Mouse (Mus musculus): ENCODE results near the gene Rgp1. TPM values are rescaled to one million over a fixed set of nuclear protein-coding genes. Genes with fewer than 3 reads are reported as not detected.

Rgp1 gene
- polyA plus RNA-seq, 2 experiments = 11.0 to 15.1 TPM

- no peak for DNase-seq (ENCODE audit: low read depth in 3 of 3, low spot score in 3 of 3)
- Histone ChIP-seq H3K27ac (peak overlapping the region; percentile 92), H3K4me3 (ENCODE audit: insufficient read depth in 1 of 2, low read depth in 2 of 2, low read length in 2 of 2) (peak overlapping the region; percentile 75 to 97), H3K9ac (replicated peaks) (peak overlapping the region; percentile 81), H3K27me3 (ENCODE audit: control insufficient read depth, insufficient read depth, low read length) (no peaks in the 10 kb centered on the region), H3K36me3 (replicated peaks; ENCODE audit: control insufficient read depth, insufficient read depth, low read depth) (peaks cover 31% of the 10 kb centered on the region), H3K9me3 (ENCODE audit: control insufficient read depth, low read length) (no peaks in the 10 kb centered on the region), H3K4me1 (replicated peaks; ENCODE audit: control insufficient read depth in 2 of 2, insufficient read depth in 2 of 2, low read length in 1 of 2) (peaks cover 28 to 40% of the 10 kb centered on the region in 2 experiments), H3K4me2 (ENCODE audit: low read depth) (peak overlapping the region; percentile 99)
- TF ChIP-seq CTCF (IDR thresholded peaks at IDR 0.05; ENCODE audit: low read depth) = no peak
- TF ChIP-seq EP300 (IDR thresholded peaks at IDR 0.05; ENCODE audit: low read depth) = no peak
- WGBS (ENCODE audit: insufficient replicate concordance) = 3% methylated on average over 22 of the region's 22 CpGs
- no peak for ATAC-seq (ENCODE audit: insufficient read depth)
These were observed 15.5 kb upstream of the Rgp1 start for GRCm38 (mm10) chr4:43562769-43563600.

DNA sequence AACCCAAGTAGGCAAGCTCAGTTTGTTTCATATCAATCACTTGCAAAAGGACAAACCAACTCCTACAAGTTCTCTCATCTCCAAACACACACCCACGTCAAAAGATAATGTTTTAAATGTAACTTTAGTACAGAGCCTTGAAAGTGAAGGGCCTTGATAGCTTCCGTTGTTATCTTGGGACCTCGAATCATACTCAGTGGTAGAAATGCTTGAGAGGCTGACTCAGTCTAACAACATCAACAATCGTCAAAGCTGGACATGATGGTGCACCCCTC is 15.0 kb upstream of the Rgp1 start:
- peak overlapping the region; percentile 99 for H3K4me2 ChIP-seq (ENCODE audit: low read depth)
- H3K27ac ChIP-seq = peak overlapping the region; percentile 92; the same call in 1 of the 2 replicates
- no peak for TF ChIP-seq CTCF (IDR thresholded peaks at IDR 0.05; ENCODE audit: low read depth)
- TF ChIP-seq EP300 (IDR thresholded peaks at IDR 0.05; ENCODE audit: low read depth) = no peak
- ATAC-seq (ENCODE audit: insufficient read depth) = no peak
- H3K36me3 ChIP-seq (replicated peaks; ENCODE audit: control insufficient read depth, insufficient read depth, low read depth) = peaks cover 37% of the 10 kb centered on the region
- DNase-seq (ENCODE audit: low read depth in 3 of 3, low spot score in 3 of 3) = no peak
- no peaks in the 10 kb centered on the region for H3K9me3 ChIP-seq (ENCODE audit: control insufficient read depth, low read length)
- peak overlapping the region; percentile 81 for H3K9ac ChIP-seq (replicated peaks)
- WGBS (ENCODE audit: insufficient replicate concordance) = 18% methylated on average over 4 of the region's 4 CpGs
- peak overlapping the region; percentile 75 to 97 for H3K4me3 ChIP-seq (ENCODE audit: insufficient read depth in 1 of 2, low read depth in 2 of 2, low read length in 2 of 2)
- no peaks in the 10 kb centered on the region for H3K27me3 ChIP-seq (ENCODE audit: control insufficient read depth, insufficient read depth, low read length)
- H3K4me1 ChIP-seq (replicated peaks; ENCODE audit: control insufficient read depth in 2 of 2, insufficient read depth in 2 of 2, low read length in 1 of 2) = peaks cover 22 to 35% of the 10 kb centered on the region in 2 experiments

GRCm38 (mm10) chr4:43564231-43564630 is 14.3 kb upstream of the Rgp1 start:
- no peak for TF ChIP-seq CTCF (IDR thresholded peaks at IDR 0.05; ENCODE audit: low read depth)
- no peak for TF ChIP-seq EP300 (IDR thresholded peaks at IDR 0.05; ENCODE audit: low read depth)
- no peaks in the 10 kb centered on the region for H3K27me3 ChIP-seq (ENCODE audit: control insufficient read depth, insufficient read depth, low read length)
- H3K9me3 ChIP-seq (ENCODE audit: control insufficient read depth, low read length) = no peaks in the 10 kb centered on the region
- WGBS (ENCODE audit: insufficient replicate concordance) = 52% methylated on average over 2 of the region's 2 CpGs
- no peak for DNase-seq (ENCODE audit: low read depth in 3 of 3, low spot score in 3 of 3)
- no peak overlapping the region for H3K27ac ChIP-seq
- no peak overlapping the region for H3K9ac ChIP-seq (replicated peaks)
- no peak overlapping the region for H3K4me3 ChIP-seq (ENCODE audit: insufficient read depth in 1 of 2, low read depth in 2 of 2, low read length in 2 of 2)
- no peak for ATAC-seq (ENCODE audit: insufficient read depth)
- H3K4me2 ChIP-seq (ENCODE audit: low read depth) = no peak overlapping the region
- peaks cover 17 to 29% of the 10 kb centered on the region in 2 experiments for H3K4me1 ChIP-seq (replicated peaks; ENCODE audit: control insufficient read depth in 2 of 2, insufficient read depth in 2 of 2, low read length in 1 of 2)
- peaks cover 44% of the 10 kb centered on the region for H3K36me3 ChIP-seq (replicated peaks; ENCODE audit: control insufficient read depth, insufficient read depth, low read depth)

- TF ChIP-seq EP300 (IDR thresholded peaks at IDR 0.05; ENCODE audit: low read depth) (no peak), CTCF (IDR thresholded peaks at IDR 0.05; ENCODE audit: low read depth) (no peak)
- peaks cover 62% of the 10 kb centered on the region for H3K36me3 ChIP-seq (replicated peaks; ENCODE audit: control insufficient read depth, insufficient read depth, low read depth)
These were observed 11.4 kb upstream of the Rgp1 start for GRCm38 (mm10) chr4:43567140-43567539.

DNA sequence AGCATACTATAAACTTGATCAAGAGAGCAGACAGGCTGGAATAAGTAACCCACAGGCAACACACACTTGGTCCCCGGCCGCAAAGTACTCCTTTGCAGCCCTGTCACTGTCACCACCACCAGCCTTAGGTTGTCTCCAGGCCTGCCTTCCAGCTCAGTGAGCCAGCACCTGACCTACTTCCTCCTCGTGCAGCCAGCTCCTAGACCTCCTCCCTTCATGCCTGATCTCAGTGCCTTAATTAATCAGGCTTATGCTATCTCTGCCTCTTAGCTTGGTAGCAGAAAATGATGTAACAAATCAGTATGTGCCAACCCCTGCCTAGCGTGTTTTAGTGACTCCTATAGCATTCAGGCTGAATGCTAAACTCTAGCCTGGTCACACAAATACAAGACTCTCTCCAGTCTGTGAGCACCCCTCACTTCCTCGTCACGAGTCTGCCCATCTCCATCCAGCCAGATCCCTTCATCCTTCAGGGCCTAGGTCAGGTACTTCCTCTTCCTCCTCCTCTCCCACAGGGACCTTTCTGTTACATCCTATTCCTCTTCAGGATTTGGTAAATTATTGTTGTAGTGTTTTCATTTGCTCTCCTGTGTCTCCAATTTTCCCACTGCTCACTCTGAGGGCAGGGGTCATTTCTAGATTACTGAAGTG is 7.0 kb upstream of the Rgp1 start:
- H3K27ac ChIP-seq = no peak overlapping the region
- no peak for TF ChIP-seq EP300 (IDR thresholded peaks at IDR 0.05; ENCODE audit: low read depth)
- no peak for TF ChIP-seq CTCF (IDR thresholded peaks at IDR 0.05; ENCODE audit: low read depth)
- H3K4me2 ChIP-seq (ENCODE audit: low read depth) = no peak overlapping the region
- no peak for DNase-seq (ENCODE audit: low read depth in 3 of 3, low spot score in 3 of 3)
- no peaks in the 10 kb centered on the region for H3K27me3 ChIP-seq (ENCODE audit: control insufficient read depth, insufficient read depth, low read length)
- no peak for ATAC-seq (ENCODE audit: insufficient read depth)
- H3K9ac ChIP-seq (replicated peaks) = no peak overlapping the region
- no peak overlapping the region for H3K4me3 ChIP-seq (ENCODE audit: insufficient read depth in 1 of 2, low read depth in 2 of 2, low read length in 2 of 2)
- peaks cover 52% of the 10 kb centered on the region for H3K36me3 ChIP-seq (replicated peaks; ENCODE audit: control insufficient read depth, insufficient read depth, low read depth)
- H3K4me1 ChIP-seq (replicated peaks; ENCODE audit: control insufficient read depth in 2 of 2, insufficient read depth in 2 of 2, low read length in 1 of 2) = peaks cover 3 to 5% of the 10 kb centered on the region in 2 experiments; a peak in 3 of 4 replicates
- 64% methylated on average over 6 of the region's 6 CpGs for WGBS (ENCODE audit: insufficient replicate concordance)
- no peaks in the 10 kb centered on the region for H3K9me3 ChIP-seq (ENCODE audit: control insufficient read depth, low read length)

More at GRCm38 (mm10) chr4:43567140-43567539, 11.4 kb upstream of the Rgp1 start:
- H3K27me3 ChIP-seq (ENCODE audit: control insufficient read depth, insufficient read depth, low read length) = no peaks in the 10 kb centered on the region
- WGBS (ENCODE audit: insufficient replicate concordance) = 88% methylated on average over 9 of the region's 9 CpGs
- DNase-seq (ENCODE audit: low read depth in 3 of 3, low spot score in 3 of 3) (no peak), ATAC-seq (ENCODE audit: insufficient read depth) (no peak)
- peaks cover 13 to 14% of the 10 kb centered on the region in 2 experiments for H3K4me1 ChIP-seq (replicated peaks; ENCODE audit: control insufficient read depth in 2 of 2, insufficient read depth in 2 of 2, low read length in 1 of 2)
- H3K4me2 ChIP-seq (ENCODE audit: low read depth) = no peak overlapping the region
- no peaks in the 10 kb centered on the region for H3K9me3 ChIP-seq (ENCODE audit: control insufficient read depth, low read length)
- H3K4me3 ChIP-seq (ENCODE audit: insufficient read depth in 1 of 2, low read depth in 2 of 2, low read length in 2 of 2) = no peak overlapping the region
- no peak overlapping the region for H3K27ac ChIP-seq
- H3K9ac ChIP-seq (replicated peaks) = no peak overlapping the region
